Mouse (Mus musculus): ENCODE results near the gene Hcls1.

The Hcls1 gene

DNA sequence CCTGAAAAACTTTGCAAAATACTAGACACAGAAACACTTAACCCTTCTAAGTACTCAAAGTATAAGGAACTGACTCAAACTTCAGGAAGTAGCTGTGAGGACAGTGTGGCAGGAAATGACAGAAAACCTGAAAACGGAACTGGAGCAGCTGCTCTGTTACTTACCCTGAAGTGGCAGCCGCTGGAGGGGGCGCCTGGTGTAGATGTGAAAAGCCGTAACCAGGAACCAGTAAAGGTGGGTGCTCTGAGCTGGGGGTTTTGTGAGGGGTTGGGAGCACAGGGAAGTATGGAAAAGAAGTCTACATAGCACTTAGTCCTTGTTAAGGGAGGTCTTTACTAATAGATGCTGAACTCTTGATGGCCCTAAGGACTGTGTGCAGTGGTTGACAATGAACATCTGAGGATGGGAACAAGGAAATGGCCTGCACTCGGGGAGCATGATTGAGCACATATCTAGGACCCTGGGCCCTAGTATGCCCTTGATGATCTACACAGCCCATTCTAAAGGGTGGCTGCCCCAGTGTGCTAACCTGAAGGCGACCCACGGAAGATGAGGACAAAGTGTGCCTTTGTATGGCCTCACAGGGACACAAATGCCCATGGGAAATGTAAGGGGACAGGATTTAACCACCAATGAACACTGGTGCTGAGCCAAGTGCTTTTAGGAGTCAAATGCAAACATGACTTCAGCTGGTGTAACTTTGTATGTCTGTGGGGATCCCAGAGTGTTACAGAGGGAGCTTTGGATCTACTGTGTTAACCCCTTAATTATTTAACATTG is at the start of gene Hcls1:
Hcls1 (plus strand) TSS at position 143 of the 780 bp plus-strand sequence.
- no peak for DNase-seq (ENCODE audit: low read depth, low spot score)

DNA sequence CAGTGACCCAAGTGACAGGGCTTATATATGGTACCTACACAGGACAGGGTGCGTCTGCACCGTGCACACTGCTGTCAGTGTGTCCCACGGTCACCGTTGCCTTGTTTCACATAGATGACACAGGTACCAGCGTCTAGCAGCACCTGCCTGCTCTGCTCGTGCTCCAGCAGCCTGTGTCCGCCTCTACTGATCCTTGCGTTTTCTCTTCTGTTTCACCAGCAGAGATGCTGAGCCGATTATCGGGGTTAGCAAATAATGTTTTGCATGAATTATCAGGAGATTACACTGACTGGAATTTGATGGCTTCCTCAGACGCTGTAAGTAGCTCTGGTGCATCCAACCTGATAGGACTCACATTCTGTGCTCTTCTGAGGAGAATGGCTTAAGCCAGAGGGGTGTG is 48.9 kb upstream of the Hcls1 start:
- no peak for DNase-seq (ENCODE audit: low read depth, low spot score)

DNA sequence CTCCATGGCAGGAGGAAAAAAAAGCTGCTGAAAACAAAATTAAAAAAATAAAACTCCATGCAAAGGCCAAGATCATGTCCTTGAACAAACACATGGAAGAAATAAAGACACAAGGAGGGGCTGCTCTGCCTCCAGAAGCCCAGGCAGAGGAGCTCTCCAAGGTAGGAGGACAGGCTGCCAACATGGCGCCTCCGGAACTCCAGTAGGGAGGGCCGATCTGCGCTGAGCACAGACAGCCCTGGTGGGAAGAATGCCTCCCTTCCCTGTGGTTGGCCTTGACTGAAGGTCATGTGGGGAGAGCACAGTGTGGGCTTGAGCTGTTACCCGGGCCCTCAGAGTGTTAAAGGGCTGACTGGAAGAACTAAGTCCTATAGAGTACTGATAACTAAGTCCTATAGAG is 47.2 kb upstream of the Hcls1 start:
- DNase-seq (ENCODE audit: low read depth, low spot score), result no peak

DNA sequence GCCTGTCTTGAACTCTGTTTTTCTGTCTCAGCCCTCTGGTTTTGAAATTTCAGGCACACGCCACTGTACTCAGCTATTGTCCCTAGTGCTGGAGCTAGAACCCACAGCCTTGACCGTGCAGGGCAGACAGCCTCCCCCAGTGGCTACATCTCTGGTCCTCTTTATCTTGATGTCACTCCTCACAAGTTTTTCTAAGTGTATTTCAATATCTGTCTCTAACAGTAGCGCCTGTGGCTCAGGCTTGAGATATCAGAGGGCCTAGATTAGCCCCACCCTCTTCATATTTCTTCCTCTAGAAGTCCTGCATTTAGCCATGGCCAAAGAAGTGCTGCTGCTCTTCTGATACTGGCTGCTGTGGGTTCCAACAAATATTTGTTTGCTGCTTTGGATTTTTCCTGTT is 44.2 kb upstream of the Hcls1 start:
- DNase-seq (ENCODE audit: low read depth, low spot score), result no peak

DNA sequence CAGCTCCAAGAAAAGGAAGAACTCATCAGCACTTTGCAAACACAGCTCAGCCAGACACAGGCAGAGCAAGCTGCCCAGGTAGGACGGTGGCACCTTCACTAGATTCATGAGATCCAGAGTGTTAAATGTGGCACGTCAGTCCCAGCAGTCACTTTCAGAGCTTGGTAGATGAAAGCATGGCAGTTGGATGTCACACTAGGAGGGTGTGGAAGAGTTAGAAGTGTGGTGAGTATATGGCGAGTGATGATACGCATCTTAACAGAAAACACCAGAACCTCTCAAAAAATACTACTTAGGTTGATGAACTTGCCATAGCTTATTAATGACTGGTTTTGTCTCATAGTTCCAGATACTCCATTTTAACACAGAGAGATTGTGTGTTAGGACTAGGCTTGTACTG is 43.4 kb upstream of the Hcls1 start:
- no peak for DNase-seq (ENCODE audit: low read depth, low spot score)

DNA sequence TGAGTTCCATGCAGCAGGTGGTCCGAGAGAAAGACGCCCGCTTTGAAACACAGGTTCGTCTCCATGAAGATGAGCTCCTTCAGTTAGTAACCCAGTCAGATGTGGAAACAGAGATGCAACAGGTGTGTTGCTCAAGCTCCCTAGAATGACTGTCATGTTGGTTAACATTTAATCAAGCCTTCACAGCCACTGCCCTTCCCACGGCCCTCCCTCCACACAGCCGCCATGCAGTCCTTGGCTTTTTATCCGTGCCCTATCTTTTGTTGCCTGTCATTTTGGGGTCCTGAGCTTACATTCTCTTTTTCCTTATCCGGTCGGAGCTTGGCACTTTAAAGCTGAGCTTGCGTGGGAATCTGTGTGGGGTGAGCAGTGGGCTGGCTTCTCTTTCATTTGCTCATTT is 41.5 kb upstream of the Hcls1 start:
- DNase-seq (ENCODE audit: low read depth, low spot score), result no peak

DNA sequence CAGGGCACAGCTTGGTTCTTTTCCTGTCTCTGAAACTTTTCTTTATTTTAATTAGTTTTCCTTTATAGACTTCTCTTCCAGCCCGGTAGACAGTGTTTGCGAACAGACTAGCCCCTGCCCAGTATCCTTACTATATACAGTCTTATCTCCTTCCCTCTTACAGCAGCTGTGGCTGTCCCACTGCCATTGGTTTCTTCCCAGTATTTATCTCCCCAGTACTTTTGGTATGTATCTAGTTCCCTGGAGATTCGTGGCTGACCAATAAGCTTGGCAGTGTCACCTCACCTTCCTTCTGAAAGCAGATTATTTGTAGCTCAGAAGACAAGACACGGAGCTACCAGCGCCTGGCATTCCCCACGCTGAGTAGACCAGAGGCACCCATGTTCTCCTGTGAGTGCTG is 38.1 kb upstream of the Hcls1 start:
- no peak for DNase-seq (ENCODE audit: low read depth, low spot score)

DNA sequence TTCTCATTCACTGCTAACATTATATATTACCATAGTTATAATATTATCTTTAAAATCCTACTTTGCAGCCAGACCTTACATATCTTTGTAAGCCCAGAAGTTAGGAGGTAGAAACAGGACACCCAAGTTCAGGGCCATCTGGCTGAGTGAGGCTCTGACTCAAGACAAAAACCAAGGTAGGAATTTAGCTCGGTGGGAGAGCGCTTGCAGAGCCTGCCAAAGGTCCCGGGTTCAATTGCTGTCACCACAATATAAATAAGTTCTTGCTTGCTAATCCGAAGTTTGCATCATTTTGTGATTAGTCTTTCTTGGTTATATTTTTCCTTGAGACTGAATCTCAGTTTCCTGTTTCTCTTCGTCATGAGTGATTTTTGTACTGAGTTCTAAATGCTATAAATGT is 31.6 kb upstream of the Hcls1 start:
- no peak for DNase-seq (ENCODE audit: low read depth, low spot score)

DNA sequence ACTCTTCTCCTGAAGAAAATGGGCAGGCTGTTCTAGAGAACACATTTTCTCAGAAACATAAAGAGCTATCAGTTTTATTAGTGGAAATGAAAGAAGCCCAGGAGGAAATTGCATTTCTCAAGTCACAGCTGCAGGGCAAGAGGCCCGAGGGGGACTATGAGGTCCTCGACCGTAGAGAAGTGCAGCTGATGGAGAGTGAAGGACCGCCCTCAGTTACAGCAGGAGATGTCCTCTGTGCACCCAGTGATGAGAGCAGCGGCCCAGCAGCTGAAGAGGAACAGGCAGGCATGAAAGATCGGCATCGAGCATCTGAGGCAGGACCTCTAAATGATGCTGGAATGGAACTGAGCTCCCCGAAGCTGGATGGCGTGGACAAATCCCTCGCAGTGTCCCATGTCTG is 22.9 kb upstream of the Hcls1 start:
- DNase-seq (ENCODE audit: low read depth, low spot score), result no peak

DNA sequence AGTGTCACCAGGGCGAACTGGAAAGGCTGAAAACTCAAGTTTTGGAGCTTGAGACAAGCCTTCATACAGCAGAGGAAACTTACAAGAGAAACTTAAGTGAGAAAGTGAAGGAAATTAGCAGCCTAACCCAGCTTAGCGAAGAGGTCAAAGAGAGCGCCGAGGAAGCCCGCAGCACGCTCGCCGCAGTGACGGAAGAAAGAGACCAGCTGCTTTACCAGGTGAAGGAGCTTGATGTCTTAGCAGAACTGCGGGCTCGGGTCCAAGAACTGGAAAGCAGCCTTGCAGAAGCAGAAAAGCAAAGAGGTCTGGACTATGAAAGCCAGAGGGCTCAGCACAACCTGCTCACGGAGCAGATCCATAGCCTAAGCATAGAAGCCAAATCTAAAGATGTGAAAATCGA is 22.5 kb upstream of the Hcls1 start:
- no peak for DNase-seq (ENCODE audit: low read depth, low spot score)

DNA sequence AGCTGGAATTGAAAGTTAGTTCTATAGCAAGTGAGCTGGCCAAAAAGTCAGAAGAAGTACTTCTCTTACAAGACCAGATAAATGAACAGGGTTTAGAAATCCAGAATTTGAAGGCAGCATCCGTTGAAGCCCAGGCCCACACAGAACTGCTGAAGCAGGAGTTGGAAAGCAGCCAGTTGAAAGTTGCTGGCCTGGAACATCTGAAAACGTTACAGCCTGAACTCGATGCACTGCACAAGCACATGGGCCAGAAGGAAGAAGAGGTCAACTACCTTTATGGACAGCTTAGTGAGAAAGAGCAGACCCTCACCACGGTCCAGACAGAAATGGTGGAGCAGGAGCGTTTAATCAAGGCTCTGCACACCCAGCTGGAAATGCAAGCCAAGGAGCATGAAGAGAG is 20.6 kb upstream of the Hcls1 start:
- no peak for DNase-seq (ENCODE audit: low read depth, low spot score)

DNA sequence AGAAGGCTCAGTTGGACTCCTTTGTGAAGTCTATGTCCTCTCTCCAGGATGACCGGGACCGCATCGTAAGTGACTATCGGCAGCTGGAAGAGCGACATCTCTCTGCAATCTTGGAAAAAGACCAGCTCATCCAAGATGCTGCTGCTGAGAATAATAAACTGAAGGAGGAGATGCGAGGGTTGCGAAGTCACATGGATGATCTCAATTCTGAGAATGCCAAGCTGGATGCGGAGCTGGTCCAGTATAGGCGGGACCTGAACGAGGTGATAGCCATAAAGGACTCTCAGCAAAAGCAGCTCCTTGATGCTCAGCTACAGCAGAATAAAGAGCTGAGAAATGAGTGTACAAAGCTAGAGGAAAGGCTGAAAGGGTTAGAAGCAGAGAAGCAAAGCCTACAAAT is 16.3 kb upstream of the Hcls1 start:
- no peak for DNase-seq (ENCODE audit: low read depth, low spot score)

DNA sequence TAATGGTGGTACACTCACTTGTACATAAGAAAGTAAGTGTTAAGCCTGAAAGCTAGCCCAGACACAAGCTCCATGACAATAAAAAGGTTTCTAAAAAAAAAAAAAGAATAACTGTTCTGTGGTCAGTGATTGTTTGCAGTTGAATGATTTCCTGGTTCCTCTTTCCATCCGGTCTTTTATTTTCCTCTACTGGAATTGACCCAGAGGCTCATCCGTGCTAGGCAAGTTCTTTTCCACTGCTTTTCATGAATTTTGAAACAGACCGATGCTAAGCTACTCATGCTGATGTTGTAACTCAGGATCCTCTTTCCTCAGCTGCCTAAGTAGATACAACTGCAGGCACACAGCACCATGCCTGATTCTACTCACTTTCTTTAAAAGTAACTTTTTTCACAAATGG is 14.4 kb upstream of the Hcls1 start:
- no peak for DNase-seq (ENCODE audit: low read depth, low spot score)

DNA sequence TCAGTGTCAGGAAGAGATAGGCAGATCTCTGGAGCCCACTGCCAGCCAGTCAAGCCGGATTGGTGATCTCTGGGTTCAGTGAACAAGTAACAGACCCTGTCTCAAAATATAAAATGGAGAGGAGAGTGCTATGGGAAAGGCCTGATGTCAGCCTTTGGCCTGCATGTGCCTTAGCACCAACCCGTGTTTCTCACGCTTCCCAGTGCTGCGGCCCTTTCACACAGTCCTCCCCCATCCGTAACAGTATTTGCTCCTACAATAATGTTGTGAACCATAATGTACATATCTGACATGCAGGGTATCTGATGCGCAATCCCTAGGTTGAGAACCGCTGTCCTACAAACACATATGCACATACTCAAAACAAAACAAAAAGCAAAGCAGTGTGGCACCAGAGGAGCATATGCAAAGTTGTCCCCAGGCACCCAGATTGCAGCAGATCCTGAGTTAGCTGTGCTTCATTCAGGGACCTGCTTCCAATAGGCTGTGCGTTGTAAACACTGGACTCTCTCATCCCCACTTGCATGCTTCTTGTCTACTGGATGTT is 13.6 kb upstream of the Hcls1 start:
- DNase-seq (ENCODE audit: low read depth, low spot score), result no peak

DNA sequence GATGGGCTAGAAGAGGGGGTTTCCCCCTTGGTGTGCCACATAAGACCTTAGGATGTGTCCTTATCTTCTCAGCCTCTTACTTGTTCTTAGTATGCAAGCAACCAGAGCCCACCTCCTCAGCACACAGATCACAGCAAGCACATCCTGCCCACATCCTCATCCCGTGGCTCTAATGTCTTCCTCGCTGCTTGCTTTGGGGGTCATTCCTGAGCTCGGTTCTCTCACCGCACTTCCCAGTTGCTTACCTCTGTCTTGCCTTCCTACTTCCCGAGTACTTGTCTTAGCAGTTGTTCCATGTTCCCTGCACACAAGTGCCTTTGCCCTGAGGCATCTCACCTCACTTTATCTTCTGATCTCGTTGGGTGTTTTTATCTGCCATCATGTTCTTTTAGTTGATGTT is 12.8 kb upstream of the Hcls1 start:
- no peak for DNase-seq (ENCODE audit: low read depth, low spot score)

DNA sequence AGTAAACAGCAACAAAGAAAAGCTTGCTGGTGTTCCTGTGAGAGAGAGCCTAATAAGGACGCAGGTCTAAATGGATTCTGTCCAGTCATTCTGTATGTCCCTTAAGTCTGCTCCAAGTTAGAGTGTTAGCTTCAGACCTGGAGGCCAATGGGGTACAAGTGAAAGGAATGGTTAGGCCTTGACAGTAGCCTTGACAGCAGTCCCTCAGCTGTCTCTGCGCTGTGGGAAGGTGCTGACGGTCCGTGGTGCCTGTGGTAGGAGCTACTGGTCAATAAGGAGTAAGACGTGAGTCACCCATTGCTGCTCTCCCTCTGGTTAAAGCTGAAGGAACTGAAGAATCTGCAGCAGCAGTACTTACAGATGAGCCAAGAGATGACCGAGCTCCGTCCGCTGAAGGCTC is 10.5 kb upstream of the Hcls1 start:
- DNase-seq (ENCODE audit: low read depth, low spot score), result no peak

DNA sequence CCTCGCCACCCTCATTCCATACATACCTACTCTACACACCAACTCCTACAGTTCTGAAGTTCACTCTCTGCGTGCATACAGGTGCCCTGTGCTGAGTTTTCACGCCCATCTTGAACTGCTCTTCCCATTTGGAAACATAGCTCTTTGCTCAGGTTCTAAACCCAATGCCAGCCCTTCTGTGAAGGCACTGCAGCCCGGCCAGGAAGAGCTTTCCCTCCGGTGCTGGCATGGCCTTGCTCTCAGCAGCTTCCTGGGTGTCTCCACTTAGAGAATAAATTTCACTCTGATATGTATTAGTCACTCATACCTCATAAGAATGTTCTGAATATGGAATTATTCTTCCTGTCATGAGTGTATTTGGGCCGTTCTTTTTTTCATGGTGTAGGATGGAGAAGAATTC is 9.4 kb upstream of the Hcls1 start:
- no peak for DNase-seq (ENCODE audit: low read depth, low spot score)

DNA sequence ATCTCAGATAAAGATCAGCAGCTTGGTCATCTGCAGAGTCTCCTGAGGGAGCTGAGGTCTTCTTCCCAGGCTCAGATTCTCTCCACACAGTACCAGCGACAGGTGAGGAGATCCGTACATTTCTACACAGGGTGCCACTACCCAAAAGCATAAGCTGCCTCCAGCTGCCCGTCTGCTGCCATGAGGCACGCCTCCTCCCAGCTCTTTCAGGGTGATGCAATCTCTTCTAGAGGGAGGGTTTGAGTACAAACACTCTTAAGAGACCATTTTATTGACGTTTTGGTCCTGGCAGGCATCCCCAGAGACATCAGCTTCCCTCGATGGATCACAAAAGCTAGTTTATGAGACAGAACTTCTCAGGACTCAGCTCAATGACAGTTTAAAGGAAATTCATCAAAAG is 9.0 kb upstream of the Hcls1 start:
- DNase-seq (ENCODE audit: low read depth, low spot score), result no peak

DNA sequence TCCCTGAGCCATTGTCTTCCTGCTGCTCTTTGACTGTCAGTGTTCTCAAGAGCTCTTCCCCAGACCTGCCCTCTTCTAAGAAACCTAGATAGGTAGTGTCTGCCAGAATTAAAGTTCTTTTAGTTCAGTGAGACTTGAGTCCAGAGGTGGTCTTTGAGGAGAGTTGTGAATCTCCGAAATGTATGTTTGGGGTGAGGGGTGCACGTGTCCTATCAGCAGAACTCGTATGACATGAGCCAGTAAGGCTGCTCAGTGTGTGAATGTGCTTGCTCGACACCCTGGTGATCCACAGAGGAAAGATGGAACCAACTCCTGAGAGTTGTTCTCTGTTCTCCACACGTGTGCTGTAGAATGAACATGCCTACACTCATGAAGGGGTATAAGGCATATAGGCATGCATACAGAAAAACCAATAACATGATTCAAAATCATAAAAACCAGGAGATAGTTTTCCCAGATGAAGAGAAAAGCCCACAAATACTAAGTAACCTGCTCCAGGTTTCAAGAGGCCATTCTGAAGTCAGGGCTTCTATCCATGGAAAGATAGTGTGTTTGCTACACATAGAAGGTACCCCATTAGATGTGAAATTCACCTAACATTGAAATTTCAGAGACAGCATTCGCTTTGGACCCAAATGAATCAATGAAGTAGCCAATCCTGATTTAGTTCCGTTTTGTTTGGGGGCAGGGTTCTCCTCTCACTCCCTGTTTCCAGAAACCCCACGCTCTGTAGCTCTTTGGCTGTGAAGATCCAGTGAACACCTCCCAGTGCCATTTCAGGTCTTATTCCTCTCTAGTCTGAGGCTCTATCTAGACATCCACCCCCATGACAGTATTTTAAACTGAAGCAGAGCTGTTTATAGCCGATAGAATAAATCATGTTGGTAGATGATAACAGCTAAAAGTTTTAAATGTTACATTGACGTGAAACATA is 8.0 kb upstream of the Hcls1 start:
- no peak for DNase-seq (ENCODE audit: low read depth, low spot score)

DNA sequence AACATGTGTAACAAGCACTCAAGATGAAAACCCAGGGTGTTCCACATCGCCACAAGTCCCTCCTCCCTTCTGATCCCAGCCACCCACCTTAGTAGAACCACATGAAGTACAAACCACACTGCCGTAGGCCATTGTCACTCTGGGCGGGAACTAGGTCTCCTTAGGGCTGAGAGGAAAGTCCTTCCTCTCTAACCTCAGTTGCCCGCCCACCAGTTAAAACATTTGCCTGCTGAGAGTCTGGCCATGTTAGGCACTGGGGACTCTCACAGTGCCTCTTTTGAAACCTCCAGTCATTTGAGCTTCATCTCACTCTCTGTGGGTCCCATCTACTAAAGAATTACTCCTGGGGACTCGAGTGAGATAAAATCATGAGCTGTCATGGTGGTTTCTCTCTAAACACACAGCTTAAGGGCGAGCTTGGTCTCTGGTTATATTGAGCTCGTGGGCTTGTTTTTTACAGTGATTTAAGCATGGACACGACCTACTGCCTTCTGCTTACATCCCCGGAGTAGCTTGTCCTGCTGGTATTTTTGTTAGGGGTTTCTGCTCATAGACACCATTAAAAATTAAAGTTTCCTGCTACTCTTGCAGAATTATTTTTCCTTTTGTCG is 7.2 kb upstream of the Hcls1 start:
- DNase-seq (ENCODE audit: low read depth, low spot score), result no peak

DNA sequence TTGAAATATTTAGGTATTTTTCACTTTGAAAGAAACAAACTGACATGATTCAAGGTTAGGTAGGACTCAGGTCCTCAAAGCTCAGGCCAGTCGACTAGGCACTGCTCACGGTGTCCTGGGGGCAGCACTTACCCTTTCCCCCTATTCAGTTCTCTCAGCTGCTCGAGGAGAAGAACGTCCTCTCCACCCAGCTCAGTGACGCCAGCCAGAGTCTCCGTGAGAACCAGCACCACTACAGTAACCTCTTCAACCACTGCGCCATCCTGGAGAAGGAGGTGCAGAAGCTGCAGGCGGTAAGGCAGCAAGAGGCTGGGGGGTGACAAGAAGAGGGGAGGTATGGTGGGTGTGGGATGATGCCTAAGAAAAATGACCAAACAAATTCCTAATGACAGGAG is 6.7 kb upstream of the Hcls1 start:
- DNase-seq (ENCODE audit: low read depth, low spot score), result no peak

DNA sequence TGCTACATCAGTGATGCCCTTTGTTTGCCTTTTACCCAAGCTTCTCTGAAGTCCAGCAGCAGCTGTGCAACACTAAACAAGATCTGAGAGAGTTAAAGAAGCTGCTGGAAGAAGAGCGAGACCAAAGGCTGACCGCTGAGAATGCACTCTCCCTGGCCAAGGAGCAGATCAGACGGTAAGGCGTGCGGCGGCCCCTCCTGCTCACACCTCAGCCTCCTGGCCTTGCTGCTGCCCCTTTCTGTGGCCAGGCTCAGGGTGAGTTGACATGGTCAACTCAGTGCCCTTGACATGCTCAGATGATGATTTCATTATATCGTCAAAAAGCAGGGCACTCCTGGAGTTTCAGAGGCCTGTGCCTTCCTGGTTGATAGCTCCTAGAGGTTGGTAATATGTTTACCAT is 5.6 kb upstream of the Hcls1 start:
- no peak for DNase-seq (ENCODE audit: low read depth, low spot score)

All from forelimb bud, embryonic 11.5 days (tissue).